Mouse (Mus musculus) thymus, adult 2 months (tissue): ENCODE measurements at regions not wholly inside any gene's neighbourhood (a gene's known extent, or its start where the extent isn't known, plus 50 kb on each side); places are given as distances from the start of the nearest gene placed in this dataset.

Experiments
- CTCF ChIP-seq: fragments of 200-500 bp; IDR thresholded peaks from 2 replicates; pipeline ENCODE4 v1.5.1; 2012; ENCODE audit warnings: mild to moderate bottlenecking, control low read depth, low read length, moderate library complexity, borderline replicate concordance; ENCODE audit not compliant: control insufficient read depth, poor library complexity, insufficient read depth; ENCODE audit errors: extremely low read depth
- POLR2A ChIP-seq: fragments of 200-500 bp; IDR thresholded peaks from 2 replicates; pipeline ENCODE4 v1.6.1; 2012; ENCODE audit warnings: mild to moderate bottlenecking, low read length, control low read depth, moderate library complexity; ENCODE audit not compliant: control insufficient read depth, poor library complexity, insufficient read depth; ENCODE audit errors: extremely low read depth

DNA sequence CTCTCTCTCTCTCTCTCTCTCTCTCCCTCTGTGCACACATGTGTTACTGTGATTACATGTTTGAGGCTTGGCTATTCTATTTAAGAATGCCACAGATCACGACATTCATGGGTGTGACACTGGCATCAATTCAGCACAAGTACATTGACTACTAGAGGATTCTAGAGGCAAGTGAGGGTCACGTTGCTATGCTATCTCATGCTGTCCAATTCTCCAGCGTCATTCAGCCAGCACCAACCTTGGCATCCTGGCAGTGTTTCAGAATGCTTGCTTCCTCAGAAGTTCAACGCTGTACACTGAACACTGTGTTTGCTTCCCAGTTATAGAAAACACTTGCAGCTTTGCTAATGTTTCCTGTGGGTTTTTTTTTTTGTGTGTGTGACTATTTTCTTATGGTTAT lies 167.6 kb downstream of the Fam198b start:
- TF ChIP-seq POLR2A, result no peak
- TF ChIP-seq CTCF, result no peak
